Mouse (Mus musculus) erythroblast, adult 5-6 weeks (primary cell): ENCODE measurements around the gene Idh3a. TPM values are rescaled to one million over a fixed set of nuclear protein-coding genes. Genes with fewer than 3 reads are reported as not detected.

Source experiments
- ATAC-seq: replicated peaks from 2 replicates; pipeline ENCODE4 v1.8.0; 2016; ENCODE audit warnings: moderate number of reproducible peaks, mild to moderate bottlenecking, moderate TSS enrichment, inconsistent platforms; ENCODE audit not compliant: poor library complexity, low FRiP score, severe bottlenecking
- total RNA-seq, 2 experiments: library from RNA; stranded (forward) in 1 of 2; stranded (reverse) in 1 of 2; fragments of 150-400 nt in 1 of 2; fragments of 200-764, 138-1000 nt in 1 of 2; gene quantifications; 2 replicates each; pipeline versions ENCODE4 v1.2.3 to v1.2.4; 2015 to 2017; ENCODE audit warnings: low replicate concordance in 2 of 2

Idh3a gene
- total RNA-seq, 2 experiments from 2014 or later = 12.0 to 33.4 TPM

GRCm38 (mm10) chr9:54642556-54642955 is 56.4 kb downstream of the Idh3a start:
- ATAC-seq = no peak

- ATAC-seq = no peak
Measured at GRCm38 (mm10) chr9:54643179-54643578, 57.0 kb downstream of the Idh3a start.

DNA sequence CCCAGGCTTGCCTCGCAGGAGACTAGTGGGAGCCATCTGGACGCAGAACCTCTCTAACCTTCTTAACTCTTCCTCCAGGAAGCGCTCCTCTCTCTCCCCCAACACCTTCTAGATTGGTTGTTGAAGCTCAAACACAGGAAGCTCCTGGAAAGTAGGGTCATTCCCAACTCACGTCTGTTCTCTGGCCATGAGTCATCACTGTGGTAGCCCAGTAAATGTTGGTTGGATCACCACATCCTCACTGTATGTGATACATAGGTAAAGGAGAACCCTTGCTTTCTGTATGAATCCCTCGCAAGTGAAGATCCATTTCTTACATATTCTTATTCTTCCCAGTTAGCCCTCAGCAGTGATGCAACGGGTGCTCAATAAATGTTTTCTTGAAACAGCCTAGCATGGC is 59.4 kb downstream of the Idh3a start:
- ATAC-seq = no peak

DNA sequence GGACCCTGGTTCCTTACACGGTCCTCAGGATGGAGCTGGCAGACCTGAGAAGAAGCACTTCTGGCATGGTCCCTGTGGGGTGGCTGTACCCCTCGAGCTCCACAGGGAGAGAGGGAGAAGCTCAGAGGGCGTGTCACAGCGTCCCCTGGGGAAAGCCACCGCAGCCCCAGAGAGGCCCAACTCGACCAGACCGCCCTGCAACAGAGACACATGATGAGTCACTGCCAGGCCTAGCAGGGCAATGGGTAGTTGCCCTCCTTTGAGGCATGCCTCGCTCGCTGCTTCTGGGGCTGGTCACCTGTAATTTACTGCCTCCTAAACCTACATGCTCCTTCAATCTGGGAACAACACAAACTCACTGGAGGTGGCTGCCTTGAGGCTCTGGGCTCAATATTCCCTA is 60.1 kb downstream of the Idh3a start:
- no peak for ATAC-seq

DNA sequence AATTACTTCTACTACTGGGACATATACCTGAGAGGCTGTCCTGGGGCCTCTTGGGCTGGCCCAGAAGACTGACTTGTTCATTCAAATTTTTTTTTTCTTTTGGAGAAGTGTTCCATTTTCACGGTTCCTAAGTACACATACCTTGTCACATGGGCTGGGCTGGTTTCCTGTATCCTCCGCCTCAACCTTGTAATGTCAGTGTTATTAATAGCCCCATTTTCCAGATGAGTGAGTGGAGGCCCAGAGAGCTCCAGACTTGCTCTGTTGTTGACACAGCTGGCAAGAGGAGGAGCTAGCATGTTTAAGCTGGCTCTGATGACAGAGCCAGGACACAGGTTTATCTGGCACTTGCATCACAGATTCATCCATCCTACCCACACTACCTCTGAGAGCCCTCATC is 61.3 kb downstream of the Idh3a start:
- no peak for ATAC-seq

DNA sequence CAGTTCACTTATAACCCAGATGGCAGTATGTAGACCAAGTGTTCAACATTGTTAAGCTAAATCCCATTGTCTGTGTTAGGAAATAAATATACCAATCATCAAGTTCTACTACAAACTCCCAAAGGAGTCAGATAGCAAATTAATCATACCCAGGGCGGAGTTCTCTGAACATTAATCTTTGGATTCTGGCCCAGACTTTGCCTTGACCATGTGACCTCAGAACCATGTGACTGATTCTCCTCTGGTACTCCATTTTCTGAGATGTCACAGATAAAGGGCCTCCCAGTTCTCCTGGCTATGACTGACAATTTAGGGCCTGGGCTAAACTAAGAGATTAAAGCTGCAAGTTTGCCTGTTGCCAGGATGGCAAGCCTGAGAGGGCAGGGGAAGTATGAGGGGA is 63.2 kb downstream of the Idh3a start:
- ATAC-seq = no peak

GRCm38 (mm10) chr9:54652778-54653177 is 66.6 kb downstream of the Idh3a start:
- no peak for ATAC-seq

Other genes starting within 250 kb of the Idh3a start
- 7.1 and 11.1 TPM in 2 replicates for gene Dmxl2, start 84.7 kb upstream of the Idh3a start, total RNA-seq (2015; ENCODE audit: low replicate concordance)
- gene Dmxl2, start 84.7 kb upstream of the Idh3a start, total RNA-seq (2017; ENCODE audit: low replicate concordance) = 5.7 and 5.9 TPM in 2 replicates
- gene Sh2d7, start 47.4 kb upstream of the Idh3a start, total RNA-seq (2015; ENCODE audit: low replicate concordance) = not detected in 2 replicates
- gene Sh2d7, start 47.4 kb upstream of the Idh3a start, total RNA-seq (2017; ENCODE audit: low replicate concordance) = not detected in 2 replicates
- gene Cib2, start 26.1 kb upstream of the Idh3a start, total RNA-seq (2015; ENCODE audit: low replicate concordance) = 2.5 and 4.6 TPM in 2 replicates
- 1.2 and 2.1 TPM in 2 replicates for gene Cib2, start 26.1 kb upstream of the Idh3a start, total RNA-seq (2017; ENCODE audit: low replicate concordance)
- not detected in 2 replicates for gene Acsbg1, start 75.5 kb downstream of the Idh3a start, total RNA-seq (2015; ENCODE audit: low replicate concordance)
- gene Acsbg1, start 75.5 kb downstream of the Idh3a start, total RNA-seq (2017; ENCODE audit: low replicate concordance) = not detected in 2 replicates
- 82.2 and 100 TPM in 2 replicates for gene Dnaja4, start 112.5 kb downstream of the Idh3a start, total RNA-seq (2015; ENCODE audit: low replicate concordance)
- gene Dnaja4, start 112.5 kb downstream of the Idh3a start, total RNA-seq (2017; ENCODE audit: low replicate concordance) = 142 and 162 TPM in 2 replicates
- gene Wdr61, start 148.2 kb downstream of the Idh3a start, total RNA-seq (2015; ENCODE audit: low replicate concordance) = 22.8 and 49.2 TPM in 2 replicates
- 18.7 and 22.6 TPM in 2 replicates for gene Wdr61, start 148.2 kb downstream of the Idh3a start, total RNA-seq (2017; ENCODE audit: low replicate concordance)
- gene Crabp1, start 178.4 kb downstream of the Idh3a start, total RNA-seq (2015; ENCODE audit: low replicate concordance) = not detected in 2 replicates
- not detected in 2 replicates for gene Crabp1, start 178.4 kb downstream of the Idh3a start, total RNA-seq (2017; ENCODE audit: low replicate concordance)